Mouse (Mus musculus) cerebellum, adult 2 months (tissue): Measurements from ENCODE around the gene Slc47a2. TPM values are rescaled to one million over a fixed set of nuclear protein-coding genes. Genes with fewer than 3 reads are reported as not detected.
"Not testable (repeated sequence)": the region's sequence is repeated elsewhere in the genome, so short reads cannot be mapped to it uniquely, and the experiment has no call there.

Source experiments
- DNase-seq, 2 experiments: peaks; one replicate each; pipeline ENCODE4 v3.0.0; 2021
- H3K27ac ChIP-seq: fragments of 200-500 bp; 2 replicates; pipeline ENCODE4 v1.5.1; 2012; ENCODE audit warnings: low read length, control low read depth, inconsistent platforms; ENCODE audit not compliant: insufficient read depth
- H3K27me3 ChIP-seq: fragments of 200-500 bp; 2 replicates; pipeline ENCODE4 v1.6.1; 2012; ENCODE audit warnings: inconsistent platforms, mild to moderate bottlenecking, low read length, moderate library complexity; ENCODE audit not compliant: control insufficient read depth, insufficient read depth
- H3K4me1 ChIP-seq: fragments of 200-500 bp; 2 replicates; pipeline ENCODE4 v1.6.1; 2011; ENCODE audit warnings: low read length; ENCODE audit not compliant: control insufficient read depth, insufficient read depth
- H3K4me3 ChIP-seq: fragments of 200-500 bp; replicated peaks from 2 replicates; pipeline ENCODE3; 2011; ENCODE audit warnings: mild to moderate bottlenecking, low read depth, low read length, control low read depth; ENCODE audit not compliant: insufficient read depth
- CTCF ChIP-seq: fragments of 200-500 bp; IDR thresholded peaks from 2 replicates; pipeline ENCODE4 v1.5.1; 2011; ENCODE audit warnings: low read depth, mild to moderate bottlenecking, control low read depth, low read length, moderate library complexity, borderline replicate concordance; ENCODE audit not compliant: insufficient read depth
- POLR2A ChIP-seq: fragments of 200-500 bp; IDR thresholded peaks from 2 replicates; pipeline ENCODE4 v1.6.1; 2011; ENCODE audit warnings: low read length, control low read depth, borderline replicate concordance; ENCODE audit not compliant: insufficient read depth
- WGBS: fragments of 180-500 bp; shearing (Covaris S2); methylation state at CpG from one replicate; pipeline ENCODE4 v1.1.7; 2018; 5-methylcytosine and 5-hydroxymethylcytosine counted together
- polyA plus RNA-seq: library from polyadenylated mRNA; depleted of rRNA; stranded (reverse); fragments of >200 nt; gene quantifications from 2 replicates; pipeline ENCODE4 v1.2.3, GENCODE M21; 2012

Slc47a2 gene
- polyA plus RNA-seq, 1 experiment, result 0.07 TPM

DNA sequence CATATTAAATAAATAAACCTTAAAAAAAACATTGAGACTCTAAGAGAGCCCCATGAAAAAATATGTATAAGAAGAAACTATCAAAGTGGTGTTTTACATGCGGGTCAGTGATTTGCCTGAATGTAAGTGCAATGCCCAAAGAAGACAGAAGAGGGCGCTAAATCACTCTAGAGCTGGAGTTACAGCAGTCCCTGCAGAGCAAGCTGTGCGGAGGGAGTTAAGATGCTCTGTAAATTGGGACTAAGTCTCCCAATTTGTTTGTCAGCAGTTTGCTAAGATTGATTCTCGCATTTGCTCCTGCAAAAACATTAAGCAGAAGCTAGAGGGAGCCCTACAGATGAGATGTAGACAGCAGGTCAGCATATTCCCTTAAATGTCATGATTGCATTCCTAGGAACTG, 37.3 kb downstream of the Slc47a2 start:
- Histone ChIP-seq H3K27ac (no peak overlapping the region), H3K4me3 (no peak overlapping the region), H3K27me3 (no peaks in the 10 kb centered on the region), H3K4me1 (no peaks in the 10 kb centered on the region)
- TF ChIP-seq POLR2A (no peak), CTCF (no peak)
- 75% methylated on average over 4 of the region's 4 CpGs for WGBS
- DNase-seq, result no peak

DNA sequence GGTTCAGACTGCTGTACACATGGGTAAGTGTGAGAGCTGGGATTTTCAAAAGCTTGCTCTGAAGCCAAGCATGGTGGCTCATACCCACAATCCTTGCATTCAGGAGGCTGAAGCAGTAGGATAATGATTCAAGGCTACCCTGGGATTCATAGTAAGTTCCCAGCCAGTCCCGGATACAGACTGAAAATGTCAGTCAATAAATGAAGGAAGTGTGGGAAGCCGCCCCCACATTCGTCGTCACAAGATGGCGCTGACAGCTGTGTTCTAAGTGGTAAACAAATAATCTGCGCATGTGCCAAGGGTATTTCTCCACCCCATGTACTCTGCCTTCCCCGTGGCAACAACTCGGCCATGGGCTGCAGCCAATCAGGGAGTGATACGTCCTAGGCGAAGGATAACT, 38.1 kb downstream of the Slc47a2 start:
- H3K4me1 ChIP-seq, H3K4me3 ChIP-seq, DNase-seq, H3K27ac ChIP-seq, H3K27me3 ChIP-seq: not testable (repeated sequence)
- WGBS, result 84% methylated on average over 6 of the region's 10 CpGs

DNA sequence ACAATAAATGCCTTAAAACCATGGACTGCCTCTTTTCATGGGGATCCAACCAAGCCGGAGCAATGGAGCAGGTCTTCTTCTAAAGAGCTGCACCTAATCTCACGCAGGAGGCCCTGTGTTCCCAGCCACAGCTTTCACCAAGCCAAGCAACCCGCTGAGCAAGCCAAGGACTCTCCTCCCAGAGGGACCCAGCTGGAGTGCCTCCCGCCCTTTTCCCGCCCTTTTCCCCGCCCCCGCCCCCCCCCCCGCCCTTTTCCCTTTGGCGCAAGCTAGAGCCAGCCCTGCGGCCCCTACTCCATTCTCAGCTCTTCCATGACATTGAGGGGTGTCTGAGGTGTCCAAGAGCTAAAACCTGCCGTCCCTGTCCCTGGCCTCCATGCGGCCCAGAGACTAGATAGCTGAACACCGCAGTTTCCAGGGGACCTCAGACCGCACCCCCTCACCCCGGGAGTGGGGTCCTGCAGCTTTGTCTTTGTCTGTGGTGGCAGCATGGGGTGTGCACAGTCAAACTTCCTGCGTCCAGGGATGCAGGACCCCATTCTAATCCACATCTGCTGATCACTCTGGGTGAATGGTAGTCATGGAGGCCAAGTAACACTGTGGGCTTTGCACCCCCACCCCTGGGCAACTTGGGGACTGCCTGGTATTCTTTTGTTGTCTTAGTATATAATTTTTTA, 41.8 kb downstream of the Slc47a2 start:
- no peak for TF ChIP-seq CTCF
- TF ChIP-seq POLR2A, result no peak
- H3K27ac ChIP-seq, result no peak overlapping the region
- no peaks in the 10 kb centered on the region for H3K27me3 ChIP-seq
- no peak overlapping the region for H3K4me3 ChIP-seq
- 29% methylated on average over 14 of the region's 16 CpGs for WGBS
- no peaks in the 10 kb centered on the region; the same call in 1 of the 2 replicates for H3K4me1 ChIP-seq
- DNase-seq, result no peak

DNA sequence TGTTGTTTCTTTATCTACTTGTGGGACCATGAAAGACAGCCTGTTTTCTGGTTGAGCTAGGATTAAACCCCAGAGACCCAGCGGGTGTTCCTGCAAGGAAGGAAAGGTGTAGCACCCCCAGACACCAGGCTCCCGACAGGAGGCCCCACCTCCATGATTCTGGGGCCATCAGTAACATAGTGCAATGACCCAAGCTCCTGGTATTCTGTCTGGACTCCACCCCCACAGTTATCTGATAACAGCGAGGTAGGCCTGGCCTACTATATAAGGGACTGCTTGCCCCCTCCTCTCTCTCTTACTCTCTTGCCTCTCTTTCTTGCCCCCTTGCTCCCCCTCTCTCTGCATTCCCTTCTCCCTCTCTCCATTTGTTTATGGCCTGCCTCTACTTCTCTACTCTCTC, 42.5 kb downstream of the Slc47a2 start:
- Histone ChIP-seq H3K27me3 (no peaks in the 10 kb centered on the region), H3K4me1 (no peaks in the 10 kb centered on the region; the same call in 1 of the 2 replicates), H3K27ac (no peak overlapping the region), H3K4me3 (no peak overlapping the region)
- 71% methylated on average over 3 of the region's 3 CpGs for WGBS
- TF ChIP-seq POLR2A, result no peak
- TF ChIP-seq CTCF, result no peak
- DNase-seq, result no peak

DNA sequence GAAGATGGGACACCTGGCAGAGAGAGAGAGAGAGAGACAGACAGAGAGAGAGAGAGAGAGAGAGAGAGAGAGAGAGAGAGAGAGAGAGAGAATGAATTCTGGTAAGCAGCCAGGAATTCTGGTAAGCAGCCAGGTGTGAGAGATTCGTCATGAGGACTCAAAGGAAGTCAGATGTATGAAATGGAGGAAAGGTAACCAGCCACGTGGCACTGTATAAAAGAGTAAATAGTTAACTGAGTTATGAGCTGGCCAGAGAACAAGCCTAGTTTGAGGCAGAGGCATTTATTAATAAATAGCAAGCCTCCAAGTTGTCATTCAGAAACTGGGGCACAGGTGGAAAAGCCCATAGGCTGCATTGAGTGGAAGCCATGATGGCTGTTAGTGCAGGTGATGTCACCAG, 44.8 kb downstream of the Slc47a2 start:
- WGBS, result 48% methylated on average over 2 of the region's 2 CpGs
- DNase-seq, result no peak
- Histone ChIP-seq H3K27ac (no peak overlapping the region), H3K4me3 (no peak overlapping the region), H3K4me1 (no peaks in the 10 kb centered on the region; the same call in 1 of the 2 replicates), H3K27me3 (no peaks in the 10 kb centered on the region)
- TF ChIP-seq POLR2A, result no peak
- TF ChIP-seq CTCF, result no peak

DNA sequence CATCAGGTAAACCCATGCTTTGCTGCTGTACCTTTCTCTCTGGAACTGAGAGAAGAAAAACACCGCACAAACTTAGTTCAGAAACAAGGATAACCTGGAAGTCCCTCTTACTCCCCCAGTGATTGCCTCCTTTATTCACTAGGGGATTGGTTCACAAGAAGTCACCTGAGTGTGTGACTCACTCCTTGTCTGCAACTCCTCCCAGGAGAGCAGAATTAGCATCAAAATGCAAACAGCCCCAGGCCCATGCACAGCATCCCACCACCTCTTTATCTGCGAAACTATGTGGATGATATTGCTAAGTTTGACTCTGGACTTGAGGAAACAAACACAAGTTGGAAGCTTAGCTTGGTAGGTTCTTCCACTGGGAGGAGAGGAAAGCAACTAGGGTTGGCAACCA, 45.3 kb downstream of the Slc47a2 start:
- Histone ChIP-seq H3K4me3 (no peak overlapping the region), H3K4me1 (no peaks in the 10 kb centered on the region; the same call in 1 of the 2 replicates), H3K27ac (no peak overlapping the region), H3K27me3 (no peaks in the 10 kb centered on the region)
- WGBS, result 85% methylated on average over 2 of the region's 2 CpGs
- no peak for TF ChIP-seq POLR2A
- TF ChIP-seq CTCF, result no peak
- no peak for DNase-seq

DNA sequence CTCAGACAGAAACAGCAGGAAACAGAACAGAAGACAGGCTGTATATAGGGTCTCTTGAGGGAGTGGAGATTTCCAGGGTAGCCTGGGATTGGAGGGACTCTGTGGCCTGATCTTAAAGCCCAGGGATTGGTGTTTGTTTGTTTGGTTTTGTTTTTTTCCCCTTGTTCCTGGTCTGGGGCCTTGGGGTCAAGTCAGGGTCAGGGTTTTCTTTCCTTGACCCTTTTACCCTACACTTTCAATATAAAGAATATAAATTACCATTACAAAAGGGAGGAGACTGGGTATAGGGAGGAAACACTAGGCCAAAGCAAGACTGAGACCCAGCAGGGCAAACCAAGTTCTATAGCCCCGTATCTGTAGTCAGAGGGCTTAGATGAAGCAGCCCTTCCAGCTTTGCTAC, 46.1 kb downstream of the Slc47a2 start:
- no peaks in the 10 kb centered on the region for H3K27me3 ChIP-seq
- no peak overlapping the region for H3K27ac ChIP-seq
- no peak overlapping the region for H3K4me3 ChIP-seq
- no peak for DNase-seq
- no peaks in the 10 kb centered on the region; the same call in 1 of the 2 replicates for H3K4me1 ChIP-seq
- no peak for TF ChIP-seq POLR2A
- no peak for TF ChIP-seq CTCF
- WGBS, result 57% methylated on average over 1 of the region's 1 CpGs

DNA sequence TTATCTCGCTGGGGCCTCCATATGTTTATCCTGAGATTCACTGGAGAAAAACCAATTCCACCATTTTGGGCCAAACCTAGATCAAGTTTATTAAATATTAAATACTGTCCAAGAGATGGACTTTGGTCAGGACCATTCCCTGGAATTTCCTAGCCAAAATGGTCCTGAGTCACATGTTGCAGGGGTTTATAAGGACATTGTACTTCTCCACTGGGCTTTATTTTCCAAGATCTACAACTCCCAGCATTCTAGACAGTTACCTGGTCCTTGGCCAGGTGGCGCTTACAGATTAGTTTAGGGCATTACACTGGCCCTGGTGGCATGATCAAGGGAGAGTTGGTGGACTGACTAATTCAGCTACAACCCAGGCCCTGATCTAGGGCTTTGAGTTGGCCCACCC, 47.1 kb downstream of the Slc47a2 start:
- TF ChIP-seq CTCF (no peak), POLR2A (no peak)
- H3K4me3 ChIP-seq, result no peak overlapping the region
- no peaks in the 10 kb centered on the region; the same call in 1 of the 2 replicates for H3K4me1 ChIP-seq
- H3K27ac ChIP-seq, result no peak overlapping the region
- WGBS, result 87% methylated on average over 2 of the region's 2 CpGs
- DNase-seq, result no peak
- H3K27me3 ChIP-seq, result no peaks in the 10 kb centered on the region
